Mouse (Mus musculus): ENCODE measurements around the gene Gsto1.
A peak's percentile ranks its signal among the peaks of the same experiment; 100 is the strongest.
"Not testable (repeated sequence)": the region's sequence is repeated elsewhere in the genome, so short reads cannot be mapped to it uniquely, and the experiment has no call there.

Gene Gsto1

DNA sequence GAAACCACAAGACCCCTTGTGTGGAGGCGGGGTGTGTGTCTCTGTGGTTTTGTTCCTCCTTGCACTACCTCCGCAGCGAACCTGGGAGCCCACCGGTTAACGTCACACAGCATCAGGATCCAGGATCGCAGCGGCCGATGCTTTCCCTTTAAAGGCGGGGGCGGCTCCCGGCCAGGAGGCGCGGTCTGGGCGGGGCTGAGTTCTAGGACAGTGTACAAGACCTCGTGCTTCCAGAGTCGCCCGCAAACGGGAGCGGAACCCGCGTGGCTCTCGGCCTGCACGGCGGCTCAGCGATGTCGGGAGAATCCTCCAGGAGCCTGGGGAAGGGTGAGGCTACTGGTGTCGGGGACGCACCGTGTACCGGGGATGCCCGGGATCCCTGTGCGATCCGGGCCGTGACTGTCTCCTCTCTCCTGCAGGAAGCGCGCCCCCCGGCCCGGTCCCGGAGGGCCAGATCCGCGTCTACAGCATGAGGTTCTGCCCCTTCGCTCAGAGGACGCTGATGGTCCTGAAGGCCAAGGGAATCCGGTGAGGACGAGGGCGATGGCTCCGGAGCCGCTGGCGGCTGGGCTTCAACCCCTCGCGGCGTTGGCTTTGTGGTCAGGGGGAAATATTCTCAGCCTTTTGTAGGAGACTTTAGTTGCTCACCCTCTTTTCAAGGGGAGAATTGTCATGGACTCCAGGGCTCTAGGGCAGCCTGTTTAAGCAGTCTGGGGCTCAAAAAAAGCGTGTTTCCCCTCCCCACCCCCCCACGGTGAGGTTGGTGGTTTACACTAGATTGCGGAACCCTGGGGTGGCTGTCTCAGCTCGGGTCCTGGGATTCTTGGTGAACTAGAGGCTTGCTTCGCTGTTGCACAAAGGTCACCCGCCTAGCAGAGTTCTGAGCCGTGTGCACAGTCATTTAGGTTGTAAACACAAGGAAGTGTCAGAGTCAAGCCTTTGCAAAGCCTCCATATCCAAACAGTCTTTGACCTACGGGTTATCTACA, at the start of gene Gsto1:
Gsto1 (plus strand) TSS at position 175 of the 988 bp plus-strand sequence.
- peak; percentile 91 for DNase-seq (ENCODE audit: low spot score)

DNA sequence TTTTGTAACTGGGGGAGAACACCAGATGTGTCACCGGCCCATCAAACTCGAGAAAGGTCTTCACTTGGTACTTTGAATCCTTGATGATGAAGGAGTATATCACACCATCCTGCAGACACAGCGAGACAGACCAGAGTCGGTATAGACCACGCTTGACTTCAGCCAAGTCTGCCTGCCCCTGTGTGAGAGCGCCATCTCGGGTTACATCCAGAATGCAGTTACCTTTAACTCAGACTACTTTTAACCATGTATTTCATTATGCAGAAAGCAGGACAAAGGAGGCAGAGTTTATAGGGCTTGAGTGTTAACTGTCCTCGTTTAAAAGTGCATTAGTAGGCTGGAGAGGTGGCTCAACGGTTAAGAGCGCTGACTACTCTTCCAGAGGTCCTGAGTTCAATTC, 42.7 kb upstream of the Gsto1 start:
- DNase-seq (ENCODE audit: low spot score) = no peak

DNA sequence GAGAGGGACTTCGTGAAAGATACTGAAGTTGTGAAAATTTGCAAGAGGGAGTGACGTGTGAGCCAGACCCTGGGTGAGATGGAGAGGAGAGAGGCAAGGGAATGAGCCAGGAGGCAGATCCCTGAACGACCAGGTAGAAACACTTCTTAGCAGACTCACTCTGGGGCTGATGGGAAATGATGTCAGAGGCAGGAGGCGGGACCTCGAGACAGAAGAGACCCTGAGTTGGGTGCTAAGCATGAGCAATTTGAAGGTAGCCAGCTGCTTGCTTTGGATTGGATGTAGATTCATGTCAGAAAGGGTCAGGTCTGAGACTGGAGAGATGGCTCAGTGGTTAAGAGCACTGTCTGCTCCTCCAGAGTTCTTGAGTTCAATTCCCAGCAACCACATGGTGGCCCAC, 40.0 kb upstream of the Gsto1 start:
- no peak for DNase-seq (ENCODE audit: low spot score)

DNA sequence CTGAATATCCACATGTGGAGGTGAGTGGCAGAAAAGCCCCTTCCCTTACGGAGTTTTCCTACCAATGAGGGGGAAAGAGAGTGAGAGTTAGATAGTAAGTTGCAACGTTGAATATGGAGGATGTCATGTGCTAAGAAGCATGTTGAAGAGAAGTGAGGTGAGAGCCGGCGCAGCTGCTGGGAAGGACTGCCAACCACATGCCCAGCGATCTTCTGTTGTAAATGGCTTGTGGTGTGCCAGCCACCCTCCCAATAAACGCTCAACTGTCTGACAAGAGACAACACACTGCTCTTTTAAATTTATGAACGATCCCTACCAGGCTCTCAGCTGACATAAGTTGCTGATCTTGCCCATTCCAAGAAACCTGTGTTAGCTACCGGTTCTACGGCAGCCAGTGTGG, 37.1 kb upstream of the Gsto1 start:
- no peak for DNase-seq (ENCODE audit: low spot score)

DNA sequence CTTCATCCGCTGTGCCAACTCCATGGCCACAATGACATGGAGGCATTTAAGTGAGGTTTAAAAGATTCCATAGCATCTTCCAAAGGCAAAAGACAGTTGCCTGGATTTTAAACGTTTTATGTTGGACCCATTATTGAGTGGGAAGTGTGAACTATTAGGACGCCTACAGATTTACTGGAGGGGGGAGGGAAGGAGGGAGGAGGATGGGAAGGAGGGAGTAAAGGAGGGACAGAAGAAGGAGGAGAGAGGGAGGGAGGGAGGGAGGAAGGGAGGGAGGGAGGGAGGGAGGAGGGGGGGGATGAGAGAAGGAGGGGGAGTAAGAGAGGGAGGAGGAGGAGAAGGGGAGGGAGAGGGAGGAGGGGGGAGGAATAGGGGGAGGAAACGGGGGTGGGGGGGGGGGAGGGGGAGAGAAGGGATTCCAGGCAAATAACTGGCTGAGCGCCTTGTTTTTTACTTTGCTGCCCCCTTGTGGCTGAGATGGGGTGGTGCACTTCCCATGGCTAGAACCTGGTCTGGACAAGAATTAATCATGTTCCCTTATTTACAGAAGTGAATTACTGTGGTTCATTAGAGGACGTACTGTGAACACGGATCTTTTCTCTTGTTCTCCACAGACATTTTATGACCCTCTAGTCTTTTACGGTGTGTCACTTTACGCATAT, 33.8 kb upstream of the Gsto1 start:
- peak; percentile 83 for DNase-seq (ENCODE audit: low spot score)

DNA sequence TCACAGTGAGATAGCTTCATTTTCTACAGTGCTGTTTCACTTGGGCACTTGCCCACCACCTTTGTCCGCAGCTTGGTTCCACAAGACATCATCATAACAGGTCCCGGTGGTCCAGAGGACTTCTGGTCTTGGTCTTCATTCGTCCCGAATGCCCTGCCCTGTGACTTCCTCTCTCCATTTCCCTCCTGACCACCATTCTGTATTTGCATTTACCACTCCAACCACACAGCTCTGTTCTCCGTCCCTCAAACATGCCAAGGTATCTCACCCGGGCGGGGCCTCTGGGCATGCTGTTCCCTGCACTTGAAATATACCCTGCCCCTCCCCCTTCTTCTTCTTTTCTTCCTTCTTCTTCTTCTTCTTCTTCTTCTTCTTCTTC, 33.3 kb upstream of the Gsto1 start:
- DNase-seq (ENCODE audit: low spot score) = no peak

DNA sequence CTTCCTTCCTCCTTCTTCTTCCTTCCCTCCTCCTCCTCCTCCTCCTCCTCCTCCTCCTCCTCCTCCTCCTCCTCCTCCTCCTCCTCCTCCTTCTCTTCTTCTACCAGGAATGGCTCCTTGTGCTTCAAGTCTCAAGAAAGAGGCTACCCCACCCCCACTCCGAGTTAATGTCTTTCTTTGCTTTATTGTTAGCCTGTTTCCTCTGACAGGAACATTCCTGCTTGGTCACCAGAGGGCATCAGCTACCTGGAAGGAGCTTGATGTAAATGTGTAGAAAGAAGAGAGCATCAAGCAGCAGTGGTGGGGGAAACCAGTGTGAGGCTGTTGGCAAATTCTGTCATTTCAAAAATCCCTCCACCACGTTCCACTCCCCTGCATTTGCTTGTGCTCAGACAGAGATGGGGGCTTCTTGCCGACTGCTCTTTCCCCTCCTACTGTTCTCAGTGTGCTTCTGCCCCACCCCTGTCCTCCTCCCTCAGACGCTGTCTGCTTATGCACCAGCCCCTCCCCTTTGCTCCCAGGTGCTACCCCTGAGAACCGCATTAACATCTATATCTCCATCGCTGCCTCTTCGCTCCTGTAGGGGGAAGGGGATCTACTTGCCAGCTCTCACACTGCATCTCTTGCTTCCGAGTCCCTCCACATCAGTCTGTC, 32.5 kb upstream of the Gsto1 start:
- no peak for DNase-seq (ENCODE audit: low spot score)

DNA sequence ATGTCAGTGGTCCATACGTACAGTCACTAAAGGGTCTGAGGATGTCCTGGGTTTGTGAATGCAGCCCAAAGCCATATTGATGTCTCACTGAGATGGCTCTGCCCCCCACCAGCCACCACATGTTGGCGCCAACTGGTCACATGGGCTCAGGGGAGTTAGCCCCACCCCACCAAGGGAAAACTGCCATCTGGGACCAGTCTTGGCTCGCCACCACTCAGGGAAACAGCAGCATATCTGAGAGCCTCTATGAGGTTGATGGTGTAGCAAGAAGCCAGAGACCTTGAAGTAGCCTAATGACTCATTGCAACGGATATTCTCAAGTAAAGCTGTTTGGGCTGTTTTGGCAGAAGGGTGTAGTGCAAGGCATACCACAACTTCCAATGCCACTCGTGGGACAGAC, 30.7 kb upstream of the Gsto1 start:
- DNase-seq (ENCODE audit: low spot score) = no peak

DNA sequence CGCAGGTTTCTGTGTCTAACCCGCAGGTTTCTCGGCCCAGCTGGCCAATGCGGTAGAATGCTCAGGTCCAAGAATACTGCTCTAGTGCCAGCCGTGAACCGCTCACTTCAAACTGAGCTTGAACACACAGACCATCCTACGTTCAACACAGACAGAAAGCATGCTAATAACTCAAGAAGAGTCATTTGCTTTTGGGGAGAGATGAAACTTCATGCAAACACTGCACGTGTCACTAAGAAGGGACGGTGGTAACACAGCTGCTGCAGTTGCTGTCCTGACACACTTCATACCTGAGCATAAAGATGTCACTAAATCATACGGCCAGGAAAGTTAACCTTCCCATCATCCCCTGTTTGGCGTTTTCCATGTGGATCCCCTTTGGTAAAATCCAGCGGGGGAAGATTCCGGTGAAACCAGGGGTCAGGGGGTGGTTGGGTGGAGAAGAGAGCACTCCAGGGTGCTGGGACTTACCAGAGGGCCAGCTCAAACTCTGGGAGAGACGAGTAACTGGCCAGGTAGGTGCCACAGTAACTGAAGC, 24.8 kb upstream of the Gsto1 start:
- no peak for DNase-seq (ENCODE audit: low spot score)

DNA sequence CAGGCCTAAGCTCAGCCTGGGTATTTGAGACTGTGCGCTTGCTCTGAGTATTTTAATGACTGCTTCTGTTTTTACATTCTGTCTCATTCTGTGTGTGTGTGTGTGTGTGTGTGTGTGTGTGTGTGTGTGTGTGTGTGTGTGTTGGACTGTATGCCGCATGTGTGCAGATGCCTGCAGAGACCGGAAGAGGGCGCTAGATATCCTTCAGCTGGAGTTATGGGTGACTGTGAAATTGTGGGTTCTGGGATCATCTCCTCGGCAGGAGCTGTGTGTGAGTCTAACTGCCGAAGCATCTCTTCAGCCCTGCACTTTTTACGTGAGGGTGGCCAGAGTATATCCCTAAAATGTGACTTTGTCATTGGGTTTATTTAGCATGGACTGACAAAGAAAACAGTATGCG, 23.7 kb upstream of the Gsto1 start:
- DNase-seq (ENCODE audit: low spot score) = no peak

DNA sequence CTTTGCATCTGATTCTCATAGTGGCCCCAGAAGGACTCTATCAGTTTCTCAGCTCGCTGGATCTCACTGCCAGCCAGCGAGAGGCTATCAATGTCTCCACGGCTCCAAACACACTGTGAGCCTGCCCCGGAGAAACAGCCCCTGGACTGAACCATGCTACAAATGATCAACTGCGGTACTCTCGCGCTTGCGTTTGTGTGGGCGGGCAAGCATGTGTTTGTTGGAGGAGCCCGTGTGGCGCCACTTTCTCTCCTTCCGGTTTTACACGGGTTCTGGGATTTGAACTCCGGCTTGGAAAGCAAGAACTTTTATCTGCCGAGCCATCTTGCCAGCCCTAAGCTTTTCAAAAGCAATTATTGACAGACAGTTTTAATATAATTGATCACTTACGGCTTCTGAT, 22.5 kb upstream of the Gsto1 start:
- DNase-seq (ENCODE audit: low spot score) = no peak

DNA sequence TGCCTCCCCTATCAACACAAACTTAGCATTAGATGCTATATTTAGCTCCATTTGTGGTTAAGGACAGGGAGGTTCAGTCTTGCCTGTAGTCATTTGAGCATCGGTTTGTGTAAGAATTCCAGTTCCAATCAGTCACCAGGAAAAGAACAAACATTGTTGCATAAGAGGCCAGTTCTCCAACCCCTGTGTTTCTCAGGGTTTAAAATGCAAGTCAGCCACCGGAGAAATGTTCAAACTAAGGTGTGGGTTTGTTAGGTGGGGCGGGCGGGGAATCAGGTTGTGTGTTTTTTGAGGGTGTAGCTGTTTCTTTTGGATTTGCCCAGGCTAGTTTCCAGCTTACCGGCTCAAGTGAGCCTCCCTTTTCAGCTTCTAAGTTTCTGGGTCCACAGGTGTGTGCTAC, 20.2 kb upstream of the Gsto1 start:
- no peak for DNase-seq (ENCODE audit: low spot score)

DNA sequence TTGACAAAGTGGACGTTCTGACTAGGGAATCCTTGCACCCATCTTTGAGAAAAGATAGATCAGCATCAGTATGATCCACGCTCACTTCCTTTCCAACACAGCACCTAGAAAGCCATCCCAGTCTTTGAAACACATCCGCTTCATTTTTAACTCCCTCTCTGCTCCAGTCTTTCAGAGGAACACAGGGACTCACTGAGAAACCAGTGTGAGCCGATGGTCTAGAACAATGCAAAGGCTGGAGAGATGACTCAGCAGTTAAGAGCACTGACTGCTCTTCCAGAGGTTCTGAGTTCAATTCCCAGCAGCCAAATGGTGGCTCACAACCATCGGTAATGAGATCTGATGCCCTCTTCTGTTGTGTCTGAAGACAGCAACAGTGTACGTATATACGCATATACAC, 19.0 kb upstream of the Gsto1 start:
- no peak for DNase-seq (ENCODE audit: low spot score)

DNA sequence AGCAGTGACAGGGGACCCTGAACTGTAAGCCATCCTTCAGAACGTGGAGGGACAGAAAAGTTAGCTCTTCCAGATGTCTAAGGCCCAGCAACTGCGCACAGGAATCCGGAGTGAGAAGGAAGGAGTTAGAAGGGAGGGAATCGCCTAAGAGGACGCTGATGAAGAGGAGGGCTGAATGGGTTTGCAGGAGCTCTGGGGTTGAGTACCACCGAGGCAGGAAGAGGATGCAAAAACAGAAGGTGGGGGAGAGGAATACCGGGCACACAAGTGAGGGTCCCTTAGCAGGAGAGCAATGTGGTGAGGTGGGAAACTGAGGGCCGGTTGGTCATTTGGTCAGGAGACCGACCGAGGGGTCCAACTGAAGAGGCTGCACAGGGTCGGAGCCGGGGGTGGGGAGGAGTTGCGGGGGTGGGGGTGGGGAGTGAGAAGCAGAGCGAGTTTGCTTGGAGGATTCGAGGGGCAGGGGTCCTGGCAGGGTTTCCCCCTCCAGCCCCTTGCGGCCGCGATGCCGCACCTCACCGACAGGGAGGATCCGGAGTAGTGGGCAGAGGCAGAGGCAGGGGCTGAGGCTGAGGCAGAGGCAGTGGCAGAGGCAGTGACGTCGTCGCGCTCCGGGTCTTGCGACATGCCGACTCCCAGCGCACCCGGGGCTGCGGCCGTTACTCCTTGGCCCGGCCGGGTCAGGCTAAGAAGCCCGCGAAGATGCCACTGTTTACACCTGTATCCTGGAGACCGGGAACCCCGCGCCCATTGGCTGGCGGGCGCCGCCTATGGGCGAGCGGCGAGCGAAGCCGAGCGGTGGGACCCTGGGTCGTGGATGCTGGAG, 17.9 kb upstream of the Gsto1 start:
- no peak for DNase-seq (ENCODE audit: low spot score)

DNA sequence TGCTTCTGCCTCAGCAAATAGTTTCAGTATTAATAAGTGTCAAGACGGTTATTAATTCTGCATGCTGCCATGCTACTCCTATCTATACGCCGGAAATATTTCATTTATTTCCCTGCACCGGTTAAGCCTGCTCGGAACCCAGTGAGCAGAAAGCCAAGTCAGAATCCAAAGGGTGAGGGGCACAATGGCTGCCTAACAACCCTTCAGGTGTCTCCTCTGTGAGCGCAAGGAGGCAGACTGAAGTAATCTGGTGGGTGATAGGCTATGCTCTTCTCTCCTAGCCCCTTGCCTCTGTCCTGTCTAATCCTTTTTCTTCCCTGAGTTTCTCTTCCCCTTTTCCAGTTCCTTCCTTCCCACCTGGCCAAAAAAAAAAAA, 17.3 kb upstream of the Gsto1 start:
- no peak for DNase-seq (ENCODE audit: low spot score)

DNA sequence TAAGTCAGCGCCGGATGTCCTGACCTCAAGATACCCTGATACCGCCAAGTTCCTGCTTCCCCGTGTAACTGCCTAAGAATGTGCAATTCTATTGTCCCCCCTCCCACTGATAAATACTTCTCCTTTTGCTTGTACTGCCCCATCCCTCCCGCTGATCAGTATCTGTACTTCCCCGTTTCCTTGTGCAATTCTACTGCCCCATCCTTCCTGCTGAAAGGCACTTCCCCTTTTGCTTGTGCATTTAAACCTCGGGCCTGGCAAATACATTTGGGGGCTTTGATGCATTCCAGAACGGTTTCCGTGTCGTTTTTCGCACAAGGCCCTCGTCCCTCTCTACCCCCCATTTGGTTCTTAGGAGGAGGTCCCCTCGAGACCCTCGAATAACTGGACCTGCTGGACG, 13.5 kb upstream of the Gsto1 start:
- DNase-seq (ENCODE audit: low spot score) = not testable (repeated sequence)

DNA sequence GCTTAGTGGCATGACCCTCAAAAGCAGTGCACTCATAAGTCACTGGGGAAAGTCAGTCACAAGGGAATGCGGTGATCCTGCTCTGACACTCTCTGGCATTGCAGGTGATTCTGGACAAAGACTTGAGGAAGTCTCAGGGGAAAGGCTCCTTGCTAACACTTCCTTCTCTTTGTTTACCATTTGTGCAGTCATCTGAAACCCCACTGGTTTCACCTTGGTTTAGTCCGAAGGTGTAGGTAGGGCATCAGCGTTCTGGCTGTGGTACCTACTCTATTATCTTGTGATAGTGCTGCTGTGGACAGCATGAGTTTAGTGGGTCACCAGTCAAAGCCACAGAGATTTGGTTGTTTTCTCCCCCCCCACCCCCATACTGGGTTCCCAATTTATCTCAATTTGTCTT, 5.0 kb upstream of the Gsto1 start:
- DNase-seq (ENCODE audit: low spot score) = no peak

DNA sequence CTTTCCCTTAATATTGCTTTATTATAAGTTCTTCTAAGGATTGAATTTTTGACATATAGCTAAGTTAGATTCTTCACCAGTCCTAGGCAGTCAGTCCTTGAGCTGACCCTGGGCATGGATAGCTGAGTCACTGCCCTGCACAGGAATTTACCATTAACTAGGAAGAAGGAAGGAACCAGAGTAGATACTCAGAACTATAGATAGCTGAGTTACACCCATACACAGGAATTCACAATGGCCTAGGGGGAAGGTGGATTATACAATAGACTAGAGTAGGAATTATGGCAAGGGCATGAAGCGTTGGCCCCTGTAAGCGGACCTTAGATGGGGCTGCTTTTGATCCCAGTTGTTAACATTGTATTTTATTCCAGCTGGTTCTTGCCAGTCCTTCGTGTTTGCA, 2.6 kb upstream of the Gsto1 start:
- DNase-seq (ENCODE audit: low spot score) = not testable (repeated sequence)

DNA sequence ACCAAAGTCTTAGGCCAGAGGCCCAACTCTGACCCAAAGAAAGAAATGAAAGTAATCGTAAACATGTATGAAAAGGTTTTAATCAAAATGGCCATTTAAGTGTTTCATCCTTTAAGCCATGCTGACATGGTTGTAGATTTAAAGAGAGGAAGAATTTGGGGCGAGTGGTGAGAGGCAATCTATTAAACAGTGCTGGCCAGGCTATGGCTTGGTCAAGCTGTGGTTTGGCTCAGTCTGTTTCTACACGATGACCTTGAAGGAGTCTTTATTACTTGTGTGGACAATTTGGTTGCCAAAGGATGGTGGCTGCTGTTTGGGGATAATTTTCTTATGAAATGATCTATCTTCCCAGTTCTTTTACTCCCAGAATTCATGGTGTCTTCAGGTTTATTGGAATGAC, 1.7 kb upstream of the Gsto1 start:
- DNase-seq (ENCODE audit: low spot score) = no peak

DNA sequence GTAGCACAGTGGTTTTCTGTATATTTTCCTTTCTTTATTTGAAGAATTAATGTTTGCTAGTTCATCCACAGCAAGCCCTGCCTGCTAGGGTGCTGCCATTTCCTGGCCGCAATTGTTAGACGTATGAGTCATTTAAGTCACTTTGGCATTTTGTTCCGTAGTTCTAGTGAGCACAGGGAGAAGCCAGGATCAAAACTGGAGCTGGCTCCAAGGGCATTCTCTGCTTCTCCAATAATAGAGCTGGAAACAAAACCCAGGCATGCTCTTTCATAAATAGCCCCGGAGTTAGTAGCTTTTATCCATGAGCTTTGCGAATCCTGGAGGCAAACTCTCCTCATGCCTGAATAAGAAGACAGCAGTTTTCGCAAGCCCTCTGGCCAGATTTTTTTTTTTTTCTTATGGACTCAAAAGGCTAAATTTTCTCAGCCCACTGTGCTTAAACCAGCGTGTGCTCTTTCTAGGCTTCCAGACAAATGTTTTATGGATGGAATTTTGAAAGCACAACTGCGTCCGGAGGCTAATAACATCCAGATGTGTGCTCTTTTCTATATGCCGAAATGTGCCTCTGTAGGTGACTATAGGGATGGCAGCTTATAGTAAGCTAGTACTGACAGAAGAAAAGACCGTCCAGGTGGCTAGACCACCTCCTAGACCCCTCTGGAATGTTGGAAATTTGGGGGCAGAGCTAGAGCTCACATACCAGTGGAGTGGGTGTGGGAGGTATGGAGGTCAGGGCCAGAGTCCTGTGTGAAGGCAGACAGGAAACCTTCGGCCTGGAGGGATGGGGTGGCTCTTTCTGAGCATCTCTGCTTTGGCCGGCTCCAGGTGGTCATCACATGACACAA, 597 bp upstream of the Gsto1 start:
- DNase-seq (ENCODE audit: low spot score) = peak; percentile 60
